Mouse (Mus musculus) neural tube, embryonic 15.5 days (tissue): ENCODE measurements around the gene Vapa. TPM values are rescaled to one million over a fixed set of nuclear protein-coding genes. Genes with fewer than 3 reads are reported as not detected.

Experiments
- ATAC-seq: fragments of 200-750 bp; cut with Nextera tagmentation; 2 replicates; pipeline ENCODE4 v1.8.0; 2017; ENCODE audit warnings: mild to moderate bottlenecking, moderate TSS enrichment, moderate library complexity; ENCODE audit not compliant: low FRiP score
- H3K27ac ChIP-seq: fragments of 300-500 bp; sonication (generic); replicated peaks from 2 replicates; pipeline ENCODE4 v1.5.1; 2015; ENCODE audit warnings: mild to moderate bottlenecking, inconsistent platforms
- H3K27me3 ChIP-seq: fragments of 300-500 bp; sonication (generic); replicated peaks from 2 replicates; pipeline ENCODE4 v1.6.1; 2015; ENCODE audit warnings: inconsistent platforms
- H3K36me3 ChIP-seq: fragments of 300-500 bp; sonication (generic); 2 replicates; pipeline ENCODE4 v1.6.1; 2015; ENCODE audit warnings: inconsistent platforms
- H3K4me1 ChIP-seq: fragments of 300-500 bp; sonication (generic); 2 replicates; pipeline ENCODE4 v1.6.1; 2015; ENCODE audit warnings: inconsistent platforms
- H3K4me2 ChIP-seq: fragments of 300-500 bp; sonication (generic); 2 replicates; pipeline ENCODE4 v1.6.1; 2015; ENCODE audit warnings: inconsistent platforms, mild to moderate bottlenecking, moderate library complexity
- H3K4me3 ChIP-seq: fragments of 300-500 bp; sonication (generic); replicated peaks from 2 replicates; pipeline ENCODE4 v1.5.1; 2015; ENCODE audit warnings: mild to moderate bottlenecking, inconsistent platforms
- H3K9ac ChIP-seq: fragments of 300-500 bp; sonication (generic); replicated peaks from 2 replicates; pipeline ENCODE4 v1.6.1; 2015; ENCODE audit warnings: mild to moderate bottlenecking, inconsistent platforms
- H3K9me3 ChIP-seq: fragments of 300-500 bp; sonication (generic); replicated peaks from 2 replicates; pipeline ENCODE4 v1.6.1; 2016; ENCODE audit warnings: inconsistent platforms
- WGBS: fragments of 180-500 bp; shearing (Covaris S2); methylation state at CpG from one replicate; pipeline ENCODE4 v1.1.7; 2015; ENCODE audit warnings: mixed read lengths; 5-methylcytosine and 5-hydroxymethylcytosine counted together
- polyA plus RNA-seq: library from polyadenylated mRNA; unstranded; fragments of >200 nt; fragmentation: Nextera tagmentation; extraction: Ambion mirVana; gene quantifications from 2 replicates; pipeline ENCODE4 v1.2.1, GENCODE M21; 2015

The Vapa gene
- polyA plus RNA-seq, 1 experiment from 2014 or later: 299 TPM

GRCm38 (mm10) chr17:65594687-65595086, 18.7 kb downstream of the Vapa start:
- no peak for ATAC-seq
- Histone ChIP-seq H3K4me1 (peaks cover 12% of the 10 kb centered on the region), H3K36me3 (0 out of 2 replicates have a peak, but pooled peaks cover 5% of the 10 kb centered on the region), H3K27me3 (no peaks in the 10 kb centered on the region), H3K9ac (no peak overlapping the region), H3K27ac (no peak overlapping the region), H3K9me3 (no peaks in the 10 kb centered on the region), H3K4me3 (no peak overlapping the region), H3K4me2 (no peak overlapping the region)
- WGBS: 93% methylated on average over 8 of the region's 8 CpGs

GRCm38 (mm10) chr17:65586892-65587291, 26.5 kb downstream of the Vapa start:
- H3K27me3 ChIP-seq: no peaks in the 10 kb centered on the region
- H3K9me3 ChIP-seq: no peaks in the 10 kb centered on the region
- ATAC-seq: no peak
- no peak overlapping the region for H3K9ac ChIP-seq
- no peak overlapping the region for H3K4me3 ChIP-seq
- H3K4me2 ChIP-seq: no peak overlapping the region
- 76% methylated on average over 3 of the region's 3 CpGs for WGBS
- no peak overlapping the region for H3K27ac ChIP-seq
- no peaks in the 10 kb centered on the region for H3K36me3 ChIP-seq
- H3K4me1 ChIP-seq: no peaks in the 10 kb centered on the region

GRCm38 (mm10) chr17:65581440-65581839, 31.9 kb downstream of the Vapa start:
- Histone ChIP-seq H3K27ac (no peak overlapping the region), H3K4me1 (no peaks in the 10 kb centered on the region), H3K9me3 (no peaks in the 10 kb centered on the region), H3K36me3 (peaks cover 13% of the 10 kb centered on the region), H3K4me2 (no peak overlapping the region), H3K9ac (no peak overlapping the region), H3K27me3 (no peaks in the 10 kb centered on the region), H3K4me3 (no peak overlapping the region)
- no peak for ATAC-seq
- WGBS: 64% methylated on average over 5 of the region's 5 CpGs

- Histone ChIP-seq H3K36me3 (peaks cover 13% of the 10 kb centered on the region), H3K4me1 (no peaks in the 10 kb centered on the region), H3K27ac (no peak overlapping the region), H3K9ac (no peak overlapping the region), H3K27me3 (no peaks in the 10 kb centered on the region), H3K9me3 (no peaks in the 10 kb centered on the region), H3K4me3 (no peak overlapping the region), H3K4me2 (no peak overlapping the region)
- WGBS: 95% methylated on average over 7 of the region's 7 CpGs
- no peak for ATAC-seq
Observed at GRCm38 (mm10) chr17:65579766-65580165, 33.6 kb downstream of the Vapa start.

GRCm38 (mm10) chr17:65575339-65575738, 38.0 kb downstream of the Vapa start:
- Histone ChIP-seq H3K4me3 (no peak overlapping the region), H3K9me3 (no peaks in the 10 kb centered on the region), H3K36me3 (peaks cover 8% of the 10 kb centered on the region), H3K27ac (no peak overlapping the region), H3K4me1 (no peaks in the 10 kb centered on the region), H3K9ac (no peak overlapping the region), H3K27me3 (no peaks in the 10 kb centered on the region), H3K4me2 (no peak overlapping the region)
- 59% methylated on average over 1 of the region's 1 CpGs for WGBS
- ATAC-seq: no peak

- Histone ChIP-seq H3K4me3 (no peak overlapping the region), H3K36me3 (peaks cover 5% of the 10 kb centered on the region; the same call in 1 of the 2 replicates), H3K4me2 (no peak overlapping the region), H3K9me3 (no peaks in the 10 kb centered on the region), H3K27ac (no peak overlapping the region), H3K4me1 (no peaks in the 10 kb centered on the region), H3K27me3 (no peaks in the 10 kb centered on the region), H3K9ac (no peak overlapping the region)
- 68% methylated on average over 8 of the region's 8 CpGs for WGBS
- ATAC-seq: peak; percentile 27; the same call in 1 of the 2 replicates
Observed at GRCm38 (mm10) chr17:65574850-65575249, 38.5 kb downstream of the Vapa start.

GRCm38 (mm10) chr17:65571866-65572265, 41.5 kb downstream of the Vapa start:
- no peak for ATAC-seq
- Histone ChIP-seq H3K27me3 (no peaks in the 10 kb centered on the region), H3K36me3 (no peaks in the 10 kb centered on the region), H3K4me3 (no peak overlapping the region), H3K27ac (no peak overlapping the region), H3K4me1 (no peaks in the 10 kb centered on the region), H3K4me2 (no peak overlapping the region), H3K9ac (no peak overlapping the region), H3K9me3 (no peaks in the 10 kb centered on the region)
- 89% methylated on average over 9 of the region's 9 CpGs for WGBS

- Histone ChIP-seq H3K27ac (no peak overlapping the region), H3K4me3 (no peak overlapping the region), H3K4me1 (no peaks in the 10 kb centered on the region), H3K9ac (no peak overlapping the region), H3K27me3 (no peaks in the 10 kb centered on the region), H3K4me2 (no peak overlapping the region), H3K36me3 (no peaks in the 10 kb centered on the region), H3K9me3 (no peaks in the 10 kb centered on the region)
- 94% methylated on average over 8 of the region's 8 CpGs for WGBS
- no peak for ATAC-seq
Observed at GRCm38 (mm10) chr17:65571466-65571865, 41.9 kb downstream of the Vapa start.

GRCm38 (mm10) chr17:65564189-65564588, 49.2 kb downstream of the Vapa start:
- Histone ChIP-seq H3K9ac (no peak overlapping the region), H3K4me3 (no peak overlapping the region), H3K27me3 (no peaks in the 10 kb centered on the region; the same call in 1 of the 2 replicates), H3K27ac (no peak overlapping the region), H3K4me1 (no peaks in the 10 kb centered on the region), H3K36me3 (no peaks in the 10 kb centered on the region), H3K9me3 (no peaks in the 10 kb centered on the region), H3K4me2 (no peak overlapping the region)
- ATAC-seq: no peak
- 71% methylated on average over 5 of the region's 5 CpGs for WGBS

GRCm38 (mm10) chr17:65563345-65563744, 50.0 kb downstream of the Vapa start:
- Histone ChIP-seq H3K9ac (no peak overlapping the region), H3K36me3 (no peaks in the 10 kb centered on the region), H3K27me3 (no peaks in the 10 kb centered on the region; the same call in 1 of the 2 replicates), H3K4me2 (no peak overlapping the region), H3K4me1 (no peaks in the 10 kb centered on the region), H3K4me3 (no peak overlapping the region), H3K27ac (no peak overlapping the region), H3K9me3 (no peaks in the 10 kb centered on the region)
- ATAC-seq: no peak
- 59% methylated on average over 6 of the region's 6 CpGs for WGBS

- Histone ChIP-seq H3K4me3 (no peak overlapping the region), H3K9ac (no peak overlapping the region), H3K4me1 (no peaks in the 10 kb centered on the region), H3K4me2 (no peak overlapping the region), H3K27ac (no peak overlapping the region), H3K9me3 (no peaks in the 10 kb centered on the region), H3K36me3 (no peaks in the 10 kb centered on the region), H3K27me3 (no peaks in the 10 kb centered on the region; the same call in 1 of the 2 replicates)
- WGBS: 7% methylated on average over 5 of the region's 5 CpGs
- ATAC-seq: no peak
Observed at GRCm38 (mm10) chr17:65562761-65563160, 50.6 kb downstream of the Vapa start.

- H3K27me3 ChIP-seq: no peaks in the 10 kb centered on the region; the same call in 1 of the 2 replicates
- H3K4me3 ChIP-seq: no peak overlapping the region
- ATAC-seq: no peak
- no peaks in the 10 kb centered on the region for H3K36me3 ChIP-seq
- no peaks in the 10 kb centered on the region for H3K9me3 ChIP-seq
- no peak overlapping the region for H3K4me2 ChIP-seq
- H3K9ac ChIP-seq: no peak overlapping the region
- no peak overlapping the region for H3K27ac ChIP-seq
- H3K4me1 ChIP-seq: no peaks in the 10 kb centered on the region
- WGBS: 70% methylated on average over 6 of the region's 6 CpGs
Observed at GRCm38 (mm10) chr17:65561361-65562015, 51.9 kb downstream of the Vapa start.
